Mouse (Mus musculus) myocyte (in vitro differentiated cells): ENCODE data around the gene Abce1.

Experiments used
- E2F4 ChIP-seq: IDR thresholded peaks from one replicate; pipeline ENCODE4 v1.6.1; 2011; ENCODE audit warnings: mild to moderate bottlenecking, control low read depth, moderate library complexity; ENCODE audit not compliant: insufficient read depth
- MAX ChIP-seq: IDR thresholded peaks from one replicate; pipeline ENCODE4 v1.6.1; 2011; ENCODE audit warnings: low read depth, mild to moderate bottlenecking, control low read depth
- POLR2A ChIP-seq: IDR thresholded peaks from one replicate; pipeline ENCODE4 v1.6.1; 2011; ENCODE audit warnings: low read depth, mild to moderate bottlenecking, control low read depth, moderate library complexity; ENCODE audit not compliant: insufficient read length
- TCF12 ChIP-seq: IDR thresholded peaks from one replicate; pipeline ENCODE4 v1.6.1; 2011; ENCODE audit warnings: mild to moderate bottlenecking, control low read depth; ENCODE audit not compliant: poor library complexity, insufficient read depth, severe bottlenecking

- TF ChIP-seq MAX = no peak
- TF ChIP-seq POLR2A = no peak
- no peak for TF ChIP-seq E2F4
- TF ChIP-seq TCF12 = no peak
These were observed 16.4 kb upstream of the Abce1 start for GRCm38 (mm10) chr8:79727900-79728299.
